ENCODE assay signal across 7 mouse cellular contexts in the genomic region with DNA sequence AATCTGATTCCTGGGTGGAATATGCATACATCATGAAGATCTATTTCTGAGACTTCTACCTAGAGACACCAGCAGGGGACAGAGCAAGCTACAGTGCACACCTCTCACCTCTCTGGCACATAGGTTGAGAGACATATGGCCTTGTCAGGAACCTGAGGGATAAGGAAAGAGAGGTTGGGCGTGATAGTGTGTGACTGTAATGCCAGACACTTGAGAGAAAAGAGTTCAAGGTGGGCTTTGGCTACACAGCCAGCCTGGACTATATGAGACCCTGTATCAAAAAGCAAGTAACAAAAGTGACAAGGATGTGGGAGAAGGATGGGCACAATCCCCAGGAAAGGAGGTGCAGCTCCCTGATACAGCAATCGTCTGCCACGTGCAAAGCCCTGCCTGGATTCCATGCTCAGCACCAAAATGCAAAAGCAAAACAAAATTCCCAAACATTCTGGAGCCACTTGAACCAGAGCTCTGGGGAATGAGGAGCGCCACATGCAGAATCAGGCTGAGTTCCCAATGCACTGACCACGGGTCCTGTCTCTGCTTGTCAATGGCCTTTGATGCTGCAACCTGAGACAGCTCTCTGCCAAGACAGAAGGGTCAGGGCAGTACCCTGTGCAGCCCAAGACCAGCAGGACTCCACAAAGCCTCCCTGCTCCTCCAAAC. TPM values are rescaled to one million over a fixed set of nuclear protein-coding genes. Genes with fewer than 3 reads are reported as not detected.
DNase-seq lines count a peak whose midpoint lies in the region; ATAC-seq and TF ChIP-seq lines count a peak whose summit lies in the region.

No protein-coding gene starts in this region.

- peak overlapping the region; percentile 97 for H3K9ac ChIP-seq in hindbrain, embryonic 13.5 days
- H3K9ac ChIP-seq in midbrain, embryonic 11.5 days (ENCODE audit: low read length): peak overlapping the region; percentile 97

- peaks cover 20% of the 10 kb centered on the region; the same call in 1 of the 2 replicates for H3K4me1 ChIP-seq in spleen, adult 2 months (ENCODE audit: control insufficient read depth, insufficient read depth, insufficient read length)
- H3K4me1 ChIP-seq in cortical plate, adult 2 months (ENCODE audit: control insufficient read depth, insufficient read depth, low read length): peaks cover 3% of the 10 kb centered on the region
- H3K4me1 ChIP-seq in hindbrain, embryonic 13.5 days (replicated peaks): peaks cover 67% of the 10 kb centered on the region
- peaks cover 15% of the 10 kb centered on the region for H3K4me1 ChIP-seq in midbrain, embryonic 11.5 days (ENCODE audit: control insufficient read depth, insufficient read depth, low read length)

- H3K4me2 ChIP-seq in hindbrain, embryonic 13.5 days: peak overlapping the region; percentile 83
- H3K4me2 ChIP-seq in midbrain, embryonic 11.5 days: peak overlapping the region; percentile 85

- H3K27ac ChIP-seq in spleen, adult 2 months (ENCODE audit: insufficient read depth, low read length): no peak overlapping the region
- H3K27ac ChIP-seq in cortical plate, adult 2 months (ENCODE audit: insufficient read depth, low read length): peak overlapping the region; percentile 7; the same call in 1 of the 2 replicates
- peak overlapping the region; percentile 93 for H3K27ac ChIP-seq in hindbrain, embryonic 13.5 days
- H3K27ac ChIP-seq in midbrain, embryonic 11.5 days (ENCODE audit: low read depth, low read length): no peak overlapping the region

- peak overlapping the region; percentile 66; the same call in 1 of the 2 replicates for H3K4me3 ChIP-seq in spleen, adult 2 months (ENCODE audit: extremely low read depth, insufficient read depth, insufficient read length)
- H3K4me3 ChIP-seq in cortical plate, adult 2 months (ENCODE audit: insufficient read depth, low read length): peak overlapping the region; percentile 50
- peak overlapping the region; percentile 98 for H3K4me3 ChIP-seq in hindbrain, embryonic 13.5 days
- peak overlapping the region; percentile 96 for H3K4me3 ChIP-seq in midbrain, embryonic 11.5 days (ENCODE audit: low read depth, low read length)

- TF ChIP-seq POLR2A in spleen, adult 2 months (IDR thresholded peaks at IDR 0.05; ENCODE audit: low read depth, low read length): no peak
- no peak for TF ChIP-seq POLR2A in cortical plate, adult 2 months (IDR thresholded peaks at IDR 0.05; ENCODE audit: extremely low read depth, insufficient read depth, low read length)

- no peaks in the 10 kb centered on the region for H3K27me3 ChIP-seq in spleen, adult 2 months (ENCODE audit: control insufficient read depth, insufficient read depth, low read length)
- no peaks in the 10 kb centered on the region for H3K27me3 ChIP-seq in hindbrain, embryonic 13.5 days
- no peaks in the 10 kb centered on the region for H3K27me3 ChIP-seq in midbrain, embryonic 11.5 days (ENCODE audit: control insufficient read depth, insufficient read depth, low read length)

- WGBS in spleen, adult 2 months: 34% methylated on average over 5 of the region's 5 CpGs
- WGBS in hindbrain, embryonic 13.5 days: 46% methylated on average over 5 of the region's 5 CpGs
- WGBS in midbrain, embryonic 11.5 days: 51% methylated on average over 5 of the region's 5 CpGs

- ATAC-seq in hindbrain, embryonic 13.5 days (ENCODE audit: low FRiP score): no peak
- no peak for ATAC-seq in midbrain, embryonic 11.5 days (ENCODE audit: low FRiP score)

- H3K9me3 ChIP-seq in hindbrain, embryonic 13.5 days: no peaks in the 10 kb centered on the region
- H3K9me3 ChIP-seq in midbrain, embryonic 11.5 days (ENCODE audit: control insufficient read depth, low read length): no peaks in the 10 kb centered on the region

- peaks cover 11% of the 10 kb centered on the region for H3K36me3 ChIP-seq in spleen, adult 2 months (ENCODE audit: control insufficient read depth, insufficient read depth, low read length)
- H3K36me3 ChIP-seq in hindbrain, embryonic 13.5 days: peaks cover 11% of the 10 kb centered on the region
- peaks cover 6% of the 10 kb centered on the region for H3K36me3 ChIP-seq in midbrain, embryonic 11.5 days (ENCODE audit: control insufficient read depth, insufficient read depth, low read length)

- TF ChIP-seq CTCF in spleen, adult 2 months (IDR thresholded peaks at IDR 0.05; ENCODE audit: extremely low read depth, insufficient read depth, insufficient read length, insufficient replicate concordance): no peak
- TF ChIP-seq CTCF in cortical plate, adult 2 months (IDR thresholded peaks at IDR 0.05; ENCODE audit: extremely low read depth, insufficient read depth, low read length): no peak

- DNase-seq in spleen, adult 2 months (ENCODE audit: low read depth in 1 of 2, low spot score in 2 of 2): no peak
- DNase-seq in spleen, postnatal 36 days (ENCODE audit: low spot score in 2 of 2): no peak
- DNase-seq in midbrain, embryonic 11.5 days (ENCODE audit: low spot score, missing footprints): no peak
- no peak for DNase-seq in frontal cortex, postnatal 10 days (ENCODE audit: low spot score in 2 of 2)
- no peak for DNase-seq in right cerebral cortex, postnatal 25 days

RNA-seq across cellular contexts. Expression of a gene that starts 1.5 kb away (rescaled TPM):
- 120 and 146 TPM in 2 replicates for polyA plus RNA-seq in spleen, adult 2 months (2012; rRNA removed)
- polyA plus RNA-seq in cortical plate, adult 2 months (2012; rRNA removed): 32.3 and 33.8 TPM in 2 replicates
- polyA plus RNA-seq in hindbrain, embryonic 13.5 days (2015; fragmentation: Nextera tagmentation; extraction: Ambion mirVana): 14.3 and 16.0 TPM in 2 replicates
- 23.0 and 26.5 TPM in 2 replicates for polyA plus RNA-seq in midbrain, embryonic 11.5 days (2014; fragmentation: Nextera tagmentation; extraction: Ambion mirVana)

RNA-seq across cellular contexts. Expression of a gene that starts 5.2 kb away (rescaled TPM):
- 0.11 and 0.14 TPM in 2 replicates for polyA plus RNA-seq in spleen, adult 2 months (2012; rRNA removed)
- polyA plus RNA-seq in cortical plate, adult 2 months (2012; rRNA removed): 0.11 and 0.13 TPM in 2 replicates
- 0.12 and 0.21 TPM in 2 replicates for polyA plus RNA-seq in hindbrain, embryonic 13.5 days (2015; fragmentation: Nextera tagmentation; extraction: Ambion mirVana)
- polyA plus RNA-seq in midbrain, embryonic 11.5 days (2014; fragmentation: Nextera tagmentation; extraction: Ambion mirVana): 0.04 TPM in 2 replicates

RNA-seq across cellular contexts. Expression of a gene that starts 15.3 kb away (rescaled TPM):
- polyA plus RNA-seq in spleen, adult 2 months (2012; rRNA removed): 18.6 and 18.9 TPM in 2 replicates
- polyA plus RNA-seq in cortical plate, adult 2 months (2012; rRNA removed): 244 and 245 TPM in 2 replicates
- 339 and 341 TPM in 2 replicates for polyA plus RNA-seq in hindbrain, embryonic 13.5 days (2015; fragmentation: Nextera tagmentation; extraction: Ambion mirVana)
- 396 and 404 TPM in 2 replicates for polyA plus RNA-seq in midbrain, embryonic 11.5 days (2014; fragmentation: Nextera tagmentation; extraction: Ambion mirVana)

RNA-seq across cellular contexts. Expression of a gene that starts 15.4 kb away (rescaled TPM):
- 12.2 and 14.4 TPM in 2 replicates for polyA plus RNA-seq in spleen, adult 2 months (2012; rRNA removed)
- 23.8 and 24.6 TPM in 2 replicates for polyA plus RNA-seq in cortical plate, adult 2 months (2012; rRNA removed)
- 37.4 and 38.3 TPM in 2 replicates for polyA plus RNA-seq in hindbrain, embryonic 13.5 days (2015; fragmentation: Nextera tagmentation; extraction: Ambion mirVana)
- polyA plus RNA-seq in midbrain, embryonic 11.5 days (2014; fragmentation: Nextera tagmentation; extraction: Ambion mirVana): 67.3 and 71.4 TPM in 2 replicates

RNA-seq across cellular contexts. Expression of a gene that starts 30.4 kb away (rescaled TPM):
- 4.7 and 5.4 TPM in 2 replicates for polyA plus RNA-seq in spleen, adult 2 months (2012; rRNA removed)
- not detected in 2 replicates for polyA plus RNA-seq in cortical plate, adult 2 months (2012; rRNA removed)
- polyA plus RNA-seq in hindbrain, embryonic 13.5 days (2015; fragmentation: Nextera tagmentation; extraction: Ambion mirVana): not detected in 2 replicates
- not detected in 2 replicates for polyA plus RNA-seq in midbrain, embryonic 11.5 days (2014; fragmentation: Nextera tagmentation; extraction: Ambion mirVana)

Comparison
In these comparisons a context has a peak if more than half of its experiments do, and no peak if none do; other contexts are left out.
1. H3K27ac ChIP-seq: peak in cortical plate, adult 2 months (single experiment) and hindbrain, embryonic 13.5 days (single experiment); none in spleen, adult 2 months (single experiment) and midbrain, embryonic 11.5 days (single experiment).
2. RNA of a gene that starts 15.3 kb away (polyA plus RNA-seq): 396 to 404 TPM in midbrain, embryonic 11.5 days, 339 to 341 TPM in hindbrain, embryonic 13.5 days and 244 to 245 TPM in cortical plate, adult 2 months; 18.6 to 18.9 TPM in spleen, adult 2 months; every median in the first group is over 10 times any median in the second.
3. Peak in every context shown above with its lines, with median percentiles within 50 percentile points of each other: H3K4me3 ChIP-seq.